24 mouse cellular contexts compared by ENCODE assay signal in genomic region chr16:24042216-24042615, GRCm38 (mm10). TPM values are rescaled to one million over a fixed set of nuclear protein-coding genes. Genes with fewer than 3 reads are reported as not detected.
"Had no signal": no experiment of that assay in that cellular context is flagged by ENCODE, and none has a peak within 500 bp of the region (broad histone marks: within the 10 kb centered on the region; RNA-seq: fewer than 3 reads in every experiment).

No protein-coding gene starts in this region.

- H3K27me3 ChIP-seq: neural tube, embryonic 15.5 days; stomach, embryonic 15.5 days had no signal

- H3K9me3 ChIP-seq: neural tube, embryonic 15.5 days; stomach, embryonic 15.5 days had no signal

- DNase-seq: retina, postnatal 1 day; right cerebral cortex, adult 18-20 months; right cerebral cortex, postnatal 14 days; right cerebral cortex, postnatal 25 days; right cerebral cortex, postnatal 4 days; spleen, adult 18-20 months; thymus, adult 18-20 months; thymus, adult 2 months; thymus, postnatal 14 days; thymus, postnatal 25 days; thymus, postnatal 36 days; thymus, postnatal 4 days had no signal

- H3K4me2 ChIP-seq: neural tube, embryonic 15.5 days; stomach, embryonic 15.5 days had no signal

- H3K4me3 ChIP-seq: neural tube, embryonic 15.5 days; stomach, embryonic 15.5 days had no signal

- H3K27ac ChIP-seq: neural tube, embryonic 15.5 days; stomach, embryonic 15.5 days; stomach, postnatal 0 days had no signal

- H3K9ac ChIP-seq: neural tube, embryonic 15.5 days; stomach, embryonic 15.5 days had no signal

- H3K4me1 ChIP-seq: neural tube, embryonic 15.5 days; stomach, embryonic 15.5 days had no signal

- H3K36me3 ChIP-seq: neural tube, embryonic 15.5 days; stomach, embryonic 15.5 days had no signal

RNA-seq across cellular contexts. Expression of gene Gm37419, which starts 53.9 kb away (rescaled TPM):
- total RNA-seq: neutrophil, adult 5-6 weeks had no signal
- polyA plus RNA-seq: neural tube, embryonic 14.5 days; neural tube, embryonic 15.5 days; small intestine, adult 2 months; spleen, adult 2 months; stomach, embryonic 14.5 days; stomach, embryonic 15.5 days; stomach, embryonic 16.5 days; stomach, postnatal 0 days; testis, adult 2 months; thymus, adult 2 months; thymus, postnatal 0 days; urinary bladder, adult 2 months had no signal
